In the genomic region with DNA sequence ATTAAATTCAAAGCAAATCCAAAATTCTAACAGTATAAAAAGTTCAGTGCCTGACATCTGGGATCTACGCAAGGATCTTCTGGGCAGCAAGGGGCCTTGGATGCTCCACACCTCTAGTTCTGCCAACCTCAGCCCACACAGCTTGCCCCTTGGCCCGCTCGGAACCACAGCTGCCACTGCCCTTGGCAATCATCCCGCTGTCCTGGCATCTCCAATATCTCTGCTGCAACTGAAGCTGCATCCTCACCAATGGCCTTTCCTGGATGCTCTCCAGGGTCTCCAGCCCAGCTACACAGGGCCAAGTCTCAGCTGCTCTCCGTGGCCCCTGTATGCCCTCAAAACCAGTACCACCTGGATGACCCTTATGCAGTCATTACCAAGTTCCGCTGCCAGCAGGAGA, we compare ENCODE assay signal across 30 mouse cellular contexts. TPM values are rescaled to one million over a fixed set of nuclear protein-coding genes. Genes with fewer than 3 reads are reported as not detected.
DNase-seq lines count a peak whose midpoint lies in the region; ATAC-seq and TF ChIP-seq lines count a peak whose summit lies in the region.
"Had no signal": no experiment of that assay in that cellular context is flagged by ENCODE, and none has a peak within 500 bp of the region (broad histone marks: within the 10 kb centered on the region; RNA-seq: fewer than 3 reads in every experiment).

No protein-coding gene starts in this region.

- H3K4me2 ChIP-seq in hindbrain, postnatal 0 days (ENCODE audit: low read depth, low read length) = no peak overlapping the region
- H3K4me2 ChIP-seq in hindbrain, embryonic 13.5 days = no peak overlapping the region
- H3K4me2 ChIP-seq: embryonic facial prominence, embryonic 15.5 days; hindbrain, embryonic 15.5 days; neural tube, embryonic 15.5 days had no signal

- no peaks in the 10 kb centered on the region for H3K36me3 ChIP-seq in hindbrain, postnatal 0 days (ENCODE audit: insufficient read depth, low read length)
- H3K36me3 ChIP-seq in hindbrain, embryonic 13.5 days = no peaks in the 10 kb centered on the region
- H3K36me3 ChIP-seq: embryonic facial prominence, embryonic 15.5 days; hindbrain, embryonic 15.5 days; limb, embryonic 10.5 days; neural tube, embryonic 15.5 days had no signal

- peak; percentile 35; the same call in 1 of the 2 replicates for ATAC-seq in hindbrain, postnatal 0 days
- no peak for ATAC-seq in hindbrain, embryonic 13.5 days (ENCODE audit: low FRiP score)
- ATAC-seq: forebrain, embryonic 16.5 days; intestine, postnatal 0 days; lung, postnatal 0 days; midbrain, embryonic 16.5 days had no signal

- TF ChIP-seq CTCF in hindbrain, postnatal 0 days (IDR thresholded peaks at IDR 0.05; ENCODE audit: low read depth) = no peak

- no peak overlapping the region for H3K27ac ChIP-seq in hindbrain, postnatal 0 days
- H3K27ac ChIP-seq in hindbrain, embryonic 13.5 days = no peak overlapping the region
- H3K27ac ChIP-seq: embryonic facial prominence, embryonic 15.5 days; hindbrain, embryonic 15.5 days; left cerebral cortex, adult 2 months; limb, embryonic 10.5 days; macrophage; neural tube, embryonic 15.5 days had no signal

- DNase-seq in adrenal gland, postnatal 25 days = peak; percentile 6
- DNase-seq in adrenal gland, adult 2 months = no peak
- peak; percentile 37 for DNase-seq in hindbrain, postnatal 0 days (ENCODE audit: low spot score)
- peak; percentile 41 for DNase-seq in adipocyte (ENCODE audit: low spot score)
- peak; percentile 27 to 46 for DNase-seq in gastrocnemius, postnatal 36 days
- no peak for DNase-seq in layer of hippocampus, postnatal 25 days (ENCODE audit: extremely low spot score in 1 of 2, low spot score in 1 of 2)
- no peak for DNase-seq in kidney, postnatal 25 days
- DNase-seq: cerebellum, adult 18-20 months; kidney, postnatal 36 days; liver had no signal

- intact Hi-C loops in gastrocnemius, postnatal 36 days (cut with DNase I) = no loop called here

- WGBS in hindbrain, postnatal 0 days = 77% methylated on average over 6 of the region's 6 CpGs
- WGBS in hindbrain, embryonic 13.5 days = 97% methylated on average over 6 of the region's 6 CpGs

- H3K9ac ChIP-seq in hindbrain, postnatal 0 days (replicated peaks; ENCODE audit: low read length) = no peak overlapping the region
- no peak overlapping the region for H3K9ac ChIP-seq in hindbrain, embryonic 13.5 days
- H3K9ac ChIP-seq: embryonic facial prominence, embryonic 15.5 days; hindbrain, embryonic 15.5 days; neural tube, embryonic 15.5 days had no signal

- H3K27me3 ChIP-seq in hindbrain, postnatal 0 days (ENCODE audit: insufficient read depth, low read length) = no peaks in the 10 kb centered on the region
- H3K27me3 ChIP-seq in hindbrain, embryonic 13.5 days = no peaks in the 10 kb centered on the region
- H3K27me3 ChIP-seq: embryonic facial prominence, embryonic 15.5 days; hindbrain, embryonic 15.5 days; neural tube, embryonic 15.5 days had no signal

- no peaks in the 10 kb centered on the region for H3K9me3 ChIP-seq in hindbrain, postnatal 0 days (ENCODE audit: low read length)
- H3K9me3 ChIP-seq in hindbrain, embryonic 13.5 days = no peaks in the 10 kb centered on the region
- H3K9me3 ChIP-seq: embryonic facial prominence, embryonic 15.5 days; hindbrain, embryonic 15.5 days; limb, embryonic 10.5 days; neural tube, embryonic 15.5 days had no signal

- H3K4me1 ChIP-seq in hindbrain, postnatal 0 days (ENCODE audit: insufficient read depth, low read length) = no peaks in the 10 kb centered on the region
- no peaks in the 10 kb centered on the region for H3K4me1 ChIP-seq in hindbrain, embryonic 13.5 days (replicated peaks)
- H3K4me1 ChIP-seq: embryonic facial prominence, embryonic 15.5 days; hindbrain, embryonic 15.5 days; limb, embryonic 10.5 days; neural tube, embryonic 15.5 days had no signal

- H3K4me3 ChIP-seq in hindbrain, postnatal 0 days (ENCODE audit: low read length) = no peak overlapping the region
- H3K4me3 ChIP-seq in hindbrain, embryonic 13.5 days = no peak overlapping the region
- H3K4me3 ChIP-seq: embryonic facial prominence, embryonic 15.5 days; hindbrain, embryonic 15.5 days; left cerebral cortex, adult 2 months; limb, embryonic 10.5 days; neural tube, embryonic 15.5 days had no signal

RNA-seq across cellular contexts. Expression of a gene that starts 10.4 kb away (rescaled TPM):
- total RNA-seq in adrenal gland, postnatal 25 days (2021) = not detected in 2 replicates
- not detected for total RNA-seq in adrenal gland, adult 2 months (2021)
- not detected in 2 replicates for polyA plus RNA-seq in adrenal gland, adult 2 months (2012; rRNA removed)
- not detected in 2 replicates for total RNA-seq in hindbrain, postnatal 0 days (2014; rRNA removed)
- polyA plus RNA-seq in hindbrain, postnatal 0 days (2015; fragmentation: Nextera tagmentation; extraction: Ambion mirVana) = not detected in 2 replicates
- polyA plus RNA-seq in hindbrain, embryonic 13.5 days (2015; fragmentation: Nextera tagmentation; extraction: Ambion mirVana) = not detected in 2 replicates
- not detected for total RNA-seq in gastrocnemius, postnatal 36 days (2021)
- total RNA-seq in layer of hippocampus, postnatal 25 days (2021) = not detected
- total RNA-seq: adrenal gland, postnatal 4 days; common myeloid progenitor, adult 5-6 weeks; heart, adult 8-10 months; heart, postnatal 25 days; left cerebral cortex, adult 2 months had no signal
- polyA plus RNA-seq: embryonic facial prominence, embryonic 15.5 days; forebrain, embryonic 16.5 days; heart, embryonic 14.5 days; hindbrain, embryonic 15.5 days; intestine, postnatal 0 days; kidney, embryonic 14.5 days; limb, embryonic 10.5 days; liver, embryonic 16.5 days; lung, postnatal 0 days; macrophage; midbrain, embryonic 16.5 days; neural tube, embryonic 15.5 days; thymus, postnatal 0 days; urinary bladder, adult 2 months had no signal

RNA-seq across cellular contexts. Expression of a gene that starts 12.2 kb away (rescaled TPM):
- 46.5 and 46.8 TPM in 2 replicates for total RNA-seq in adrenal gland, postnatal 25 days (2021)
- 10 to 100 TPM; 32.7 to 58.8 TPM for total RNA-seq in adrenal gland, adult 2 months (2021)
- polyA plus RNA-seq in adrenal gland, adult 2 months (2012; rRNA removed) = 46.2 and 61.3 TPM in 2 replicates
- total RNA-seq in hindbrain, postnatal 0 days (2014; rRNA removed) = 96.6 and 97.0 TPM in 2 replicates
- polyA plus RNA-seq in hindbrain, postnatal 0 days (2015; fragmentation: Nextera tagmentation; extraction: Ambion mirVana) = 151 and 159 TPM in 2 replicates
- polyA plus RNA-seq in hindbrain, embryonic 13.5 days (2015; fragmentation: Nextera tagmentation; extraction: Ambion mirVana) = 172 and 173 TPM in 2 replicates
- total RNA-seq in gastrocnemius, postnatal 36 days (2021) = 1 to 10 TPM; 2.0 to 2.3 TPM
- 10 to 100 TPM; 14.4 to 17.6 TPM for total RNA-seq in layer of hippocampus, postnatal 25 days (2021)

RNA-seq across cellular contexts. Expression of a gene that starts 35.1 kb away (rescaled TPM):
- not detected in 2 replicates for total RNA-seq in adrenal gland, postnatal 25 days (2021)
- total RNA-seq in adrenal gland, adult 2 months (2021) = not detected
- polyA plus RNA-seq in adrenal gland, adult 2 months (2012; rRNA removed) = not detected in 2 replicates
- total RNA-seq in hindbrain, postnatal 0 days (2014; rRNA removed) = not detected in 2 replicates
- not detected in 2 replicates for polyA plus RNA-seq in hindbrain, postnatal 0 days (2015; fragmentation: Nextera tagmentation; extraction: Ambion mirVana)
- not detected in 2 replicates for polyA plus RNA-seq in hindbrain, embryonic 13.5 days (2015; fragmentation: Nextera tagmentation; extraction: Ambion mirVana)
- total RNA-seq in gastrocnemius, postnatal 36 days (2021) = not detected
- not detected for total RNA-seq in layer of hippocampus, postnatal 25 days (2021)
- total RNA-seq: adrenal gland, postnatal 4 days; common myeloid progenitor, adult 5-6 weeks; heart, adult 8-10 months; heart, postnatal 25 days; left cerebral cortex, adult 2 months had no signal
- polyA plus RNA-seq: embryonic facial prominence, embryonic 15.5 days; forebrain, embryonic 16.5 days; heart, embryonic 14.5 days; hindbrain, embryonic 15.5 days; intestine, postnatal 0 days; kidney, embryonic 14.5 days; limb, embryonic 10.5 days; liver, embryonic 16.5 days; lung, postnatal 0 days; macrophage; midbrain, embryonic 16.5 days; neural tube, embryonic 15.5 days; thymus, postnatal 0 days; urinary bladder, adult 2 months had no signal

Comparison
In these comparisons a context has a peak if more than half of its experiments do, and no peak if none do; other contexts are left out.
1. DNase-seq: peak in adrenal gland, postnatal 25 days (single experiment), hindbrain, postnatal 0 days (single experiment), adipocyte (single experiment) and gastrocnemius, postnatal 36 days (2 of 2); none in adrenal gland, adult 2 months (single experiment), layer of hippocampus, postnatal 25 days (0 of 2) and kidney, postnatal 25 days (0 of 2).
2. RNA of a gene that starts 12.2 kb away (total RNA-seq): 96.6 to 97.0 TPM in hindbrain, postnatal 0 days, 32.7 to 58.8 TPM in adrenal gland, adult 2 months, 46.5 to 46.8 TPM in adrenal gland, postnatal 25 days and 14.4 to 17.6 TPM in layer of hippocampus, postnatal 25 days; 2.0 to 2.3 TPM in gastrocnemius, postnatal 36 days; every median in the first group is over 4 times any median in the second.